Mouse (Mus musculus) spleen, adult 2 months (tissue): ENCODE data around the gene S100b. TPM values are rescaled to one million over a fixed set of nuclear protein-coding genes. Genes with fewer than 3 reads are reported as not detected.

Experiments
- DNase-seq, 2 experiments: peaks; one replicate each; pipeline versions ENCODE4 v3.0.0 to v3.0.0-alpha.2; 2012 to 2021; ENCODE audit warnings: low spot score in 2 of 2, low read depth in 1 of 2
- H3K27ac ChIP-seq: fragments of 200-500 bp; 2 replicates; pipeline ENCODE4 v1.5.1; 2012; ENCODE audit warnings: low read length, inconsistent platforms; ENCODE audit not compliant: insufficient read depth
- H3K27me3 ChIP-seq: fragments of 200-500 bp; 2 replicates; pipeline ENCODE4 v1.6.1; 2012; ENCODE audit warnings: mild to moderate bottlenecking, moderate library complexity, low read length, inconsistent platforms; ENCODE audit not compliant: control insufficient read depth, insufficient read depth
- H3K36me3 ChIP-seq: fragments of 200-500 bp; 2 replicates; pipeline ENCODE4 v1.6.1; 2012; ENCODE audit warnings: mild to moderate bottlenecking, low read length, inconsistent platforms; ENCODE audit not compliant: control insufficient read depth, insufficient read depth
- H3K4me1 ChIP-seq: fragments of 200-500 bp; 2 replicates; pipeline ENCODE4 v1.6.1; 2011; ENCODE audit warnings: inconsistent platforms; ENCODE audit not compliant: control insufficient read depth, insufficient read depth, insufficient read length
- H3K4me3 ChIP-seq: fragments of 200-500 bp; 2 replicates; pipeline ENCODE4 v1.5.1; 2011; ENCODE audit warnings: mild to moderate bottlenecking, inconsistent platforms; ENCODE audit not compliant: insufficient read depth, insufficient read length; ENCODE audit errors: extremely low read depth
- CTCF ChIP-seq: fragments of 200-500 bp; IDR thresholded peaks from 2 replicates; pipeline ENCODE4 v1.5.1; 2011; ENCODE audit warnings: mild to moderate bottlenecking, inconsistent platforms; ENCODE audit not compliant: insufficient read depth, insufficient read length, insufficient replicate concordance; ENCODE audit errors: extremely low read depth
- POLR2A ChIP-seq: fragments of 200-500 bp; IDR thresholded peaks from 2 replicates; pipeline ENCODE4 v1.6.1; 2011; ENCODE audit warnings: low read depth, low read length, inconsistent platforms
- WGBS: fragments of 180-500 bp; shearing (Covaris S2); methylation state at CpG from one replicate; pipeline ENCODE4 v1.1.7; 2018; 5-methylcytosine and 5-hydroxymethylcytosine counted together
- polyA plus RNA-seq: library from polyadenylated mRNA; depleted of rRNA; stranded (reverse); fragments of >200 nt; gene quantifications from 2 replicates; pipeline ENCODE4 v1.2.3, GENCODE M21; 2012; rRNA removed

S100b gene
- polyA plus RNA-seq, result 0.70 TPM in 1 of 2 replicates, not detected in the other

- no peaks in the 10 kb centered on the region for H3K36me3 ChIP-seq
- no peak within 1 kb of the TSS for H3K4me3 ChIP-seq
- H3K4me1 ChIP-seq, result peaks cover 3% of the 10 kb centered on the region; the same call in 1 of the 2 replicates
- no peak for TF ChIP-seq POLR2A
- no peak for TF ChIP-seq CTCF
- H3K27ac ChIP-seq, result no peak within 1 kb of the TSS
- 60% methylated on average over 4 of the region's 4 CpGs for WGBS
- H3K27me3 ChIP-seq, result no peaks in the 10 kb centered on the region
- DNase-seq, result no peak
Observed at GRCm38 (mm10) chr10:76253536-76253935, at the start of gene S100b. Gene S100b (plus strand): TSS chr10:76253853.

DNA sequence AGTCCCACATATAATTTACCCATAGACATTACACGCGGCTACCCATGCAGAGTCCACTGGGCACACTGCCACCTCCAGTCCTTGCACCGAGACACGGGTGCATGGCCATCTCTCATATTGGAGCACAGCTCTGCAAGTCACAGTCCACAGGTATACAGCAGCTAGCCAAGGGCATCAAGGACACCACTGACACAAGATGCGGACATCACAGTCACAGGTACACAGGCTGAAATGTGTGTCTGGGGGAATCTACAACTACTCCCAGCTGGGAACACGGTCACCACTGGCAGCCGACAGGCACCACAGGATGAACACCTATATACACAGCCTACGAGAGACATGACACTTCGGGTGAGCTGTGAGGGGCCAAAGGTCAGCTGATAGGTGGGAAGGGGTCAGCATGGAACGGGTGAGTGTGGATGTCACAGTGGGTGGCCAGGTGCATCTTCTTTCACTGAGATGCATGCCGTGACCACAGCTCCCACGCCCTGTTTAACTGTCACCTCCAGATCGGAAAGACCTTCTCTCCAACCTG is 46.3 kb upstream of the S100b start:
- no peak overlapping the region for H3K4me3 ChIP-seq
- no peaks in the 10 kb centered on the region for H3K27me3 ChIP-seq
- no peaks in the 10 kb centered on the region for H3K4me1 ChIP-seq
- 94% methylated on average over 13 of the region's 13 CpGs for WGBS
- DNase-seq, result no peak
- peaks cover 3% of the 10 kb centered on the region for H3K36me3 ChIP-seq
- no peak for TF ChIP-seq POLR2A
- no peak for TF ChIP-seq CTCF
- no peak overlapping the region for H3K27ac ChIP-seq

- no peak overlapping the region for H3K27ac ChIP-seq
- TF ChIP-seq CTCF (no peak), POLR2A (no peak)
- H3K4me3 ChIP-seq, result no peak overlapping the region
- H3K27me3 ChIP-seq, result no peaks in the 10 kb centered on the region
- peaks cover 4% of the 10 kb centered on the region for H3K36me3 ChIP-seq
- WGBS, result 91% methylated on average over 8 of the region's 8 CpGs
- no peak for DNase-seq
- H3K4me1 ChIP-seq, result no peaks in the 10 kb centered on the region
Observed at GRCm38 (mm10) chr10:76209241-76209640, 44.4 kb upstream of the S100b start.

DNA sequence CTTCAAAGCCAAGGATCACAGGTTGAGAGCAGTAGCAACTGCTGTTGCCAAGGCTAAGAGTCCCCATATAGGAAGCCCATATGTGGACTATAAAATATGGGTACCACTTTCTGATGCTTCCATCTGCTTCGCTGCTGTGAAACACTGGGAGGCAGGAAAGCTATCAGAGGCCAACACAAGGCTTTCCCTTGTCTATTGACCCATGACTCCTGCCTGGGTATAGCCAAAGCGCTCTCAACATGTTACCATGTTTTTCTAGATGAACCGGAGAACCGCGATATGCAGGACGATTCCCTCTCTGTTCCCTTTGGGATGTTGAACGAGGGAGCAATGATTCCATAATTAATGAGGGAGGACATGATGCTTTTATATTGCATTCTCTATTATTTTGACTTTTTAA is 42.8 kb upstream of the S100b start:
- TF ChIP-seq CTCF (no peak), POLR2A (no peak)
- H3K27me3 ChIP-seq, result no peaks in the 10 kb centered on the region
- 93% methylated on average over 7 of the region's 7 CpGs for WGBS
- peaks cover 9% of the 10 kb centered on the region for H3K36me3 ChIP-seq
- no peaks in the 10 kb centered on the region for H3K4me1 ChIP-seq
- no peak overlapping the region for H3K27ac ChIP-seq
- no peak for DNase-seq
- H3K4me3 ChIP-seq, result no peak overlapping the region

DNA sequence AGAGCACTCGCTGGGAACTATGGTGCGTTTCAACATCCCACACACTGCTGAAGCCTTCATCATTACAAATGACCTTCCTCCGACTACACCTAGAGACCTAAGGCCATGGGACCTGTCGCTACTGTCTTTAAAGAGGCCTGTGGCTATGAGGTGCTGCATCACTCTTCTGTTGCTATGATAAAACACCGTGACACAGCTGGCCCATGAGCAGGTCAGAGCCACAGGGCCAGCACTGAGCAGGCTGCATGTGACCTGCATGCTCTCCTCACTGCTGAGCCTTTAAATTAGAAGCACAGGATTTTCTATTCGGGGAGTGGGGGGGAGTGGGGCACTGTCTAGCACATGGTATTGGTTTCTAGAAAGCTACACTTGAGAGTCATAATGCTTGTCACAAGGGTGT is 41.5 kb upstream of the S100b start:
- Histone ChIP-seq H3K4me3 (no peak overlapping the region), H3K4me1 (no peaks in the 10 kb centered on the region), H3K27ac (no peak overlapping the region), H3K36me3 (peaks cover 11% of the 10 kb centered on the region), H3K27me3 (no peaks in the 10 kb centered on the region)
- 91% methylated on average over 6 of the region's 6 CpGs for WGBS
- DNase-seq, result no peak
- TF ChIP-seq CTCF (no peak), POLR2A (no peak)

DNA sequence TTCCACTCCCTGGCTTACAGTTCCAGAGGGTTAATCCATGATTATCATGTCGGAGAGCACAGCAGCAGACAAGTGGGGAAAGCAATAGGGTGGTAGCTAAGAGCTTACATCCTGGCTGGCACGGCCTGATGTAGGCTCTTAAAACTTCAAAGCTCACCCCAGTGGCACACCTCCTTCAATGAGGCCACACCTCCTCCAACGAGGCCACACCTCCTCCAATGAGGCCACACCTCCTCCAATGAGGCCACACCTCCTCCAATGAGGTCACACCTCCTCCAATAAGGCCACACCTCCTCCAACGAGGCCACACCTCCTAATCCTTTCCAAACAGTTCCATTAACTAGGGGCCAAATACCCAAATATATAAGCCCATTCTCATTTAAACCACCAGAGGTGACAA is 39.5 kb upstream of the S100b start:
- Histone ChIP-seq H3K4me3 (no peak overlapping the region), H3K27me3 (no peaks in the 10 kb centered on the region), H3K4me1 (no peaks in the 10 kb centered on the region), H3K27ac (no peak overlapping the region), H3K36me3 (peaks cover 10% of the 10 kb centered on the region)
- no peak for TF ChIP-seq CTCF
- no peak for TF ChIP-seq POLR2A
- no peak for DNase-seq
- WGBS, result 83% methylated on average over 4 of the region's 4 CpGs

- 97% methylated on average over 17 of the region's 17 CpGs for WGBS
- H3K27me3 ChIP-seq, result no peaks in the 10 kb centered on the region
- H3K4me1 ChIP-seq, result no peaks in the 10 kb centered on the region
- DNase-seq, result no peak
- peaks cover 8% of the 10 kb centered on the region for H3K36me3 ChIP-seq
- TF ChIP-seq CTCF (no peak), POLR2A (no peak)
- no peak overlapping the region for H3K4me3 ChIP-seq
- no peak overlapping the region for H3K27ac ChIP-seq
Observed at GRCm38 (mm10) chr10:76217056-76217455, 36.6 kb upstream of the S100b start.

- Histone ChIP-seq H3K36me3 (peaks cover 10% of the 10 kb centered on the region), H3K27me3 (no peaks in the 10 kb centered on the region), H3K27ac (no peak overlapping the region), H3K4me1 (no peaks in the 10 kb centered on the region), H3K4me3 (no peak overlapping the region)
- DNase-seq, result no peak
- TF ChIP-seq CTCF (no peak), POLR2A (no peak)
- 90% methylated on average over 9 of the region's 9 CpGs for WGBS
Observed at GRCm38 (mm10) chr10:76218240-76218639, 35.4 kb upstream of the S100b start.
